Mouse (Mus musculus) heart, adult 2 months (tissue): ENCODE measurements at regions not wholly inside any gene's neighbourhood (a gene's known extent, or its start where the extent isn't known, plus 50 kb on each side); places are given as distances from the start of the nearest gene placed in this dataset.

Experiments
- DNase-seq, 2 experiments: peaks; one replicate each; pipeline ENCODE4 v3.0.0; 2021
- H3K27ac ChIP-seq: fragments of 200-600 bp; 2 replicates; pipeline ENCODE4 v1.8.1; 2022
- H3K27me3 ChIP-seq: fragments of 200-500 bp; 2 replicates; pipeline ENCODE4 v1.6.1; 2012; ENCODE audit warnings: mild to moderate bottlenecking, low read length, inconsistent platforms, mixed read lengths; ENCODE audit not compliant: control insufficient read depth, insufficient read depth
- H3K36me3 ChIP-seq: fragments of 200-500 bp; 2 replicates; pipeline ENCODE4 v1.6.1; 2012; ENCODE audit warnings: low read length, inconsistent platforms; ENCODE audit not compliant: control insufficient read depth, insufficient read depth
- H3K4me1 ChIP-seq: fragments of 200-500 bp; 2 replicates; pipeline ENCODE4 v1.6.1; 2011; ENCODE audit warnings: low read length; ENCODE audit not compliant: control insufficient read depth, insufficient read depth
- H3K4me3 ChIP-seq: fragments of 200-600 bp; 2 replicates; pipeline ENCODE4 v1.8.1; 2022
- H3K79me2 ChIP-seq: fragments of 200-500 bp; replicated peaks from 2 replicates; pipeline ENCODE4 v1.6.1; 2012; ENCODE audit warnings: mild to moderate bottlenecking, inconsistent platforms, low read length, moderate library complexity, mixed read lengths; ENCODE audit not compliant: control insufficient read depth, insufficient read depth
- H3K9ac ChIP-seq: fragments of 200-500 bp; 2 replicates; pipeline ENCODE4 v1.6.1; 2012; ENCODE audit warnings: low read depth, mild to moderate bottlenecking, control low read depth, inconsistent platforms, low read length, mixed read lengths
- CTCF ChIP-seq: fragments of 200-600 bp; IDR thresholded peaks from 2 replicates; pipeline ENCODE4 v1.8.1; 2022; ENCODE audit warnings: antibody characterized with exemption, mild to moderate bottlenecking, moderate library complexity
- EP300 ChIP-seq: fragments of 200-500 bp; IDR thresholded peaks from 2 replicates; pipeline ENCODE4 v1.6.1; 2011; ENCODE audit warnings: low read depth, low read length, control low read depth; ENCODE audit not compliant: insufficient read depth
- POLR2A ChIP-seq: fragments of 200-500 bp; IDR thresholded peaks from 2 replicates; pipeline ENCODE4 v1.6.1; 2011; ENCODE audit warnings: mild to moderate bottlenecking, low read depth, low read length, control low read depth; ENCODE audit not compliant: insufficient read depth
- WGBS: fragments of 180-500 bp; shearing (Covaris S2); methylation state at CpG from one replicate; pipeline ENCODE4 v1.1.7; 2018; 5-methylcytosine and 5-hydroxymethylcytosine counted together
- intact Hi-C: fragments of 180-260 bp; cut with DNase I; formaldehyde crosslinking; loops from one replicate; pipeline ENCODE4 v1.15.1; 2025

GRCm38 (mm10) chr16:55636667-55637450 is 201.8 kb downstream of the Nfkbiz start:
- 37% methylated on average over 3 of the region's 3 CpGs for WGBS
- Histone ChIP-seq H3K27ac (peak overlapping the region; percentile 41), H3K4me3 (no peak overlapping the region), H3K27me3 (no peaks in the 10 kb centered on the region), H3K4me1 (peaks cover 2% of the 10 kb centered on the region; the same call in 1 of the 2 replicates), H3K79me2 (no peaks in the 10 kb centered on the region), H3K9ac (no peak overlapping the region), H3K36me3 (no peaks in the 10 kb centered on the region)
- peak in 1 of 2 experiments; percentile 8 for DNase-seq
- TF ChIP-seq CTCF (no peak), POLR2A (no peak)
- intact Hi-C loops: no loop called here

DNA sequence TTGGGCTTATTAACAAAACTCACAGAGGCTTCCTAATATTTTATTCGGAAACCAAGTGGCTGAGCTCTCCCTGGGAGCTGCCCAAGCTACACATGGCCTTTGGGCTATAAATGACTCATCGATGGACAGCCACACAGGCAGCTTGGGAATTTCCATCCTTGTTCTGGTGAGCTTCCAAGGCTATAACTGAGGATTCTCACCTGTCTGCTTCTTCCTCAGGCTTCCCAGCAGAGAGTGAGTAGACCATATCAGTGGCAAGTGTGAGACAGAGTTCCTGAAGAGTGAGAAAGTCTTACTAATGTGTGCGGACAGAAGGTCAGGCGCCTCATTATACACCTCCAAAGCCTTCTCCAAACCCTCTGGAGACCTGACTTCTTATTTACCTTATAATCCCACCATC is 202.5 kb downstream of the Nfkbiz start:
- no peaks in the 10 kb centered on the region for H3K79me2 ChIP-seq
- TF ChIP-seq POLR2A (no peak), EP300 (no peak), CTCF (no peak)
- 74% methylated on average over 4 of the region's 4 CpGs for WGBS
- no peak for DNase-seq
- no peaks in the 10 kb centered on the region for H3K36me3 ChIP-seq
- no peak overlapping the region for H3K4me3 ChIP-seq
- H3K27me3 ChIP-seq: no peaks in the 10 kb centered on the region
- H3K9ac ChIP-seq: no peak overlapping the region
- H3K4me1 ChIP-seq: peaks cover 2% of the 10 kb centered on the region; the same call in 1 of the 2 replicates
- H3K27ac ChIP-seq: peak overlapping the region; percentile 41
- intact Hi-C loops: no loop called here

- H3K79me2 ChIP-seq: no peaks in the 10 kb centered on the region
- peaks cover 2% of the 10 kb centered on the region; the same call in 1 of the 2 replicates for H3K4me1 ChIP-seq
- H3K27me3 ChIP-seq: no peaks in the 10 kb centered on the region
- WGBS: 57% methylated on average over 1 of the region's 1 CpGs
- H3K36me3 ChIP-seq: no peaks in the 10 kb centered on the region
- no peak overlapping the region for H3K27ac ChIP-seq
- intact Hi-C loops: no loop called here
- TF ChIP-seq CTCF: no peak
- no peak for TF ChIP-seq POLR2A
- TF ChIP-seq EP300: no peak
- no peak for DNase-seq
- no peak overlapping the region for H3K4me3 ChIP-seq
- no peak overlapping the region for H3K9ac ChIP-seq
Measured at GRCm38 (mm10) chr16:55634691-55635090, 204.0 kb downstream of the Nfkbiz start.

- H3K4me1 ChIP-seq: peaks cover 2% of the 10 kb centered on the region; the same call in 1 of the 2 replicates
- H3K9ac ChIP-seq: no peak overlapping the region
- TF ChIP-seq EP300: no peak
- TF ChIP-seq POLR2A: no peak
- no peak for TF ChIP-seq CTCF
- H3K27ac ChIP-seq: no peak overlapping the region
- H3K4me3 ChIP-seq: no peak overlapping the region
- H3K27me3 ChIP-seq: no peaks in the 10 kb centered on the region
- intact Hi-C loops: no loop called here
- no peak for DNase-seq
- H3K36me3 ChIP-seq: no peaks in the 10 kb centered on the region
- WGBS: 57% methylated on average over 3 of the region's 3 CpGs
- H3K79me2 ChIP-seq: no peaks in the 10 kb centered on the region
Measured at GRCm38 (mm10) chr16:55632220-55632619, 206.5 kb downstream of the Nfkbiz start.

DNA sequence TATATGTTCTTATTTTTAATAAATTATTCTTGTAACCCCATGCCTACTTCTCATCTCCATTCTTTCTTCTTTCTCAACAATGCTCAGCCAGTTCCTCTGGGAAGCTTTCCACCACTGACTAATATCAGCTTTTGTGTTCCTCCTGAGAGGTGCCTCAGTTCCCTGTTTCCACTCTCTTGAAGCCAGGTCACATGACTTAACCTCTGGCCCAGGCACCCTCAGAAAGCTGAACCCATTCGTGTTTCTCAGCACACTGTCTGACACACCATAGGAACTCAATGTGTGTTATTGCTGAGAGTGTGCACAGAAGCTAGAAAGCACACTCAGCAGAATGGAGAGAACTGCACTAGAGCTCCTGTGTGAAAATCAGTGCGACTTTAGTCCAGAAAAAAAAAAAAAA is 207.1 kb downstream of the Nfkbiz start:
- H3K27ac ChIP-seq: no peak overlapping the region
- no peaks in the 10 kb centered on the region for H3K36me3 ChIP-seq
- H3K4me1 ChIP-seq: peaks cover 2% of the 10 kb centered on the region; the same call in 1 of the 2 replicates
- no peak overlapping the region for H3K4me3 ChIP-seq
- no peaks in the 10 kb centered on the region for H3K79me2 ChIP-seq
- H3K27me3 ChIP-seq: no peaks in the 10 kb centered on the region
- DNase-seq: no peak
- WGBS: 70% methylated on average over 2 of the region's 2 CpGs
- H3K9ac ChIP-seq: no peak overlapping the region
- TF ChIP-seq EP300 (no peak), POLR2A (no peak), CTCF (no peak)
- intact Hi-C loops: no loop called here

GRCm38 (mm10) chr16:55631048-55631447 is 207.7 kb downstream of the Nfkbiz start:
- intact Hi-C loops: no loop called here
- Histone ChIP-seq H3K4me3 (no peak overlapping the region), H3K27me3 (no peaks in the 10 kb centered on the region), H3K9ac (no peak overlapping the region), H3K4me1 (no peaks in the 10 kb centered on the region; the same call in 1 of the 2 replicates), H3K36me3 (no peaks in the 10 kb centered on the region), H3K79me2 (no peaks in the 10 kb centered on the region), H3K27ac (no peak overlapping the region)
- no peak for TF ChIP-seq CTCF
- no peak for TF ChIP-seq POLR2A
- TF ChIP-seq EP300: no peak
- DNase-seq: no peak
- 84% methylated on average over 2 of the region's 2 CpGs for WGBS
